Mouse (Mus musculus) small intestine, adult 2 months (tissue): ENCODE data around the gene Il18rap.

Experiments used
- CTCF ChIP-seq: fragments of 200-500 bp; IDR thresholded peaks from 2 replicates; pipeline ENCODE4 v1.5.1; 2012; ENCODE audit warnings: low read depth, mild to moderate bottlenecking, control low read depth, inconsistent platforms, low read length, moderate library complexity, mixed read lengths; ENCODE audit not compliant: insufficient replicate concordance, insufficient read length; ENCODE audit errors: extremely low read depth
- POLR2A ChIP-seq: fragments of 200-500 bp; IDR thresholded peaks from 2 replicates; pipeline ENCODE4 v1.6.1; 2012; ENCODE audit warnings: low read depth, mild to moderate bottlenecking, control low read depth, inconsistent platforms, low read length, moderate library complexity

- TF ChIP-seq CTCF (no peak), POLR2A (no peak)
Measured at GRCm38 (mm10) chr1:40590931-40591330, 75.8 kb downstream of the Il18rap start.
